Mouse (Mus musculus) forebrain, embryonic 11.5 days (tissue): ENCODE results near the gene Snrpd3. TPM values are rescaled to one million over a fixed set of nuclear protein-coding genes. Genes with fewer than 3 reads are reported as not detected.

Experiments
- ATAC-seq: fragments of 200-750 bp; cut with Nextera tagmentation; replicated peaks from 2 replicates; pipeline ENCODE4 v1.8.0; 2017; ENCODE audit warnings: moderate TSS enrichment; ENCODE audit not compliant: low FRiP score
- DNase-seq: peaks from one replicate; pipeline ENCODE4 v3.0.0-alpha.2; 2017; ENCODE audit warnings: low spot score
- H3K27ac ChIP-seq: fragments of 300-500 bp; sonication (generic); 2 replicates; pipeline ENCODE4 v1.5.1; 2014; ENCODE audit warnings: low read depth, low read length
- H3K27me3 ChIP-seq: fragments of 300-500 bp; sonication (generic); 2 replicates; pipeline ENCODE4 v1.6.1; 2014; ENCODE audit warnings: mild to moderate bottlenecking, low read length, mixed read lengths; ENCODE audit not compliant: control insufficient read depth, insufficient read depth
- H3K36me3 ChIP-seq: fragments of 300-500 bp; sonication (generic); 2 replicates; pipeline ENCODE4 v1.6.1; 2014; ENCODE audit warnings: mild to moderate bottlenecking, low read length, moderate library complexity, mixed read lengths; ENCODE audit not compliant: control insufficient read depth, insufficient read depth
- H3K4me1 ChIP-seq: fragments of 300-500 bp; sonication (generic); replicated peaks from 2 replicates; pipeline ENCODE4 v1.6.1; 2014; ENCODE audit warnings: low read length, mixed read lengths; ENCODE audit not compliant: control insufficient read depth, insufficient read depth
- H3K4me2 ChIP-seq: fragments of 300-500 bp; sonication (generic); 2 replicates; pipeline ENCODE4 v1.6.1; 2014; ENCODE audit warnings: low read depth, mild to moderate bottlenecking, low read length, moderate library complexity, mixed read lengths; ENCODE audit not compliant: severe bottlenecking
- H3K4me3 ChIP-seq: fragments of 300-500 bp; sonication (generic); 2 replicates; pipeline ENCODE4 v1.5.1; 2014; ENCODE audit warnings: low read depth, low read length
- H3K9ac ChIP-seq: fragments of 300-500 bp; sonication (generic); 2 replicates; pipeline ENCODE4 v1.6.1; 2014; ENCODE audit warnings: low read length
- H3K9me3 ChIP-seq: fragments of 300-500 bp; sonication (generic); 2 replicates; pipeline ENCODE4 v1.6.1; 2016; ENCODE audit warnings: low read length, mixed read lengths; ENCODE audit not compliant: control insufficient read depth
- WGBS: fragments of 180-500 bp; shearing (Covaris S2); extraction: QIAGEN DNeasy Blood & Tissue Kit; methylation state at CpG from one replicate; pipeline ENCODE4 v1.1.7; 2014; 5-methylcytosine and 5-hydroxymethylcytosine counted together
- polyA plus RNA-seq: library from polyadenylated mRNA; unstranded; fragments of >200 nt; fragmentation: Nextera tagmentation; extraction: Ambion mirVana; gene quantifications from 2 replicates; pipeline ENCODE4 v1.2.1, GENCODE M21; 2014

The Snrpd3 gene
- polyA plus RNA-seq, 1 experiment from 2014 or later = 261 TPM

DNA sequence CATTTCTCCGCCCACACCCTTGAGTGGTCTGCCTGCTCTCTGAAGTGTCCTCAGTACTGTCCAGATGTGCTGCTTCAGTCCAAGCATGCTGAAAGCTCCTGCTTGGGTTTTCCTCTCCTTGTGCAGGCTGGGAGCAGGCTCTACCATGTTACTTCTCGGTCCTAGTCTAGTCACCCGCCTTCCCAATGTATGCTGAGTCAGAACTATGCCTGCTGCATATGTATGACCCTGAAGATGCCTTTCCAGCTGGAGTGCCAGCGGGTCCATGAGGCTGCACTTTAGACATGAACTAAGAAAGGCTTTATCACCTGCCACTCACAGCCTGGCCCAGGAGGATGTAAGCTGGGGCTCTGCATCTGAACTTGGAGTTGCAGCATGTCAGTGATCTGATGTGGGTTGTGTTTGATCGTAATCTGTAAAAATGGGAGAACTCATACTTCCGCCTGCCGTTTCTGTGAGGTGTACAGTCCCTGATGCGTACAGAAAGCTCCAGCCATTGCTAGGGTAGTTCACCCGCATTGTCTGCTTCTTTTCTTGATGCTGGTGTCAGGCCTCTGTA is 14.3 kb downstream of the Snrpd3 start:
- 94% methylated on average over 9 of the region's 9 CpGs for WGBS
- ATAC-seq (no peak), DNase-seq (no peak)
- no peaks in the 10 kb centered on the region for H3K9me3 ChIP-seq
- H3K4me3 ChIP-seq = no peak overlapping the region
- H3K9ac ChIP-seq = no peak overlapping the region
- no peak overlapping the region for H3K27ac ChIP-seq
- no peaks in the 10 kb centered on the region for H3K27me3 ChIP-seq
- peaks cover 7% of the 10 kb centered on the region; the same call in 1 of the 2 replicates for H3K36me3 ChIP-seq
- H3K4me1 ChIP-seq = no peaks in the 10 kb centered on the region
- H3K4me2 ChIP-seq = no peak overlapping the region

DNA sequence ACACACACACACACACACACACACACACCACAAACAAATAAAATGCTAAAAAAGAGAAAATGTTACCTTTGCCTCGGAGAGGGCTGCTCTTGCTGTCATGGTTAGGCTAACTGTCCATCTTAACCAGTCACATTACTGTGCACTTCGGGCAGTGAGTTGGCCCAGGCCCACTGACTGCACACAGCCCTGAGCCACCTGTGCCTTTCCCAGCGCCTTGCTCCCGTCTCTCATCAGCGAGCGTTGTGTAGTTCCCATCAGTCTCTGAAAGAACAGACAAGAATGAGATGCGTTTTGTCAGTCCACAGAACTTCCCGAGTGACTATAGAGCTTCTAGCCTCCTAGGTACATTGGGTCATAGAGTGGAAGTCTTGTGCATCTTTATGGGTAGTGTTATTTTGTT is 16.9 kb downstream of the Snrpd3 start:
- H3K27ac ChIP-seq = no peak overlapping the region
- H3K27me3 ChIP-seq = no peaks in the 10 kb centered on the region
- DNase-seq = no peak
- WGBS = 92% methylated on average over 8 of the region's 8 CpGs
- H3K9me3 ChIP-seq = no peaks in the 10 kb centered on the region
- H3K4me3 ChIP-seq = no peak overlapping the region
- H3K36me3 ChIP-seq = peaks cover 5% of the 10 kb centered on the region; the same call in 1 of the 2 replicates
- no peak overlapping the region for H3K9ac ChIP-seq
- H3K4me1 ChIP-seq = no peaks in the 10 kb centered on the region
- ATAC-seq = no peak
- H3K4me2 ChIP-seq = no peak overlapping the region

DNA sequence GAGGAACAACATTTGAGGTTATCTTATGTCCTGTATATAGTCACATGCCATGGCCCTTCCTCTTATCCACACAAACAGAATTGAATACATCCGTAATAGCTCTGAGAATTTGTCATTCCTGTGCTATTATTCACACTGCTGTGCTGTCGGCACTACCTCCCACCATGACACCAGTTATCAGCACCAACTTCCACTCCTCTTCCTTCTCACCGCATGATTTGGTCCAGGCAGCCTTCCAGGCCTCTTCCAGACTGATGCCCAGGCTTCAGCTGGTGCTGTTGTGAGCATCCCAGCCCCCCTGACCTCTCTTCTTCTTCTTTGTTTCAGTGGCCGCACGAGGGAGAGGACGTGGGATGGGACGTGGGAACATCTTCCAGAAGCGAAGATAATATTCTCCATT is 17.6 kb downstream of the Snrpd3 start:
- H3K4me3 ChIP-seq = no peak overlapping the region
- no peaks in the 10 kb centered on the region for H3K9me3 ChIP-seq
- ATAC-seq (no peak), DNase-seq (no peak)
- H3K27me3 ChIP-seq = no peaks in the 10 kb centered on the region
- WGBS = 93% methylated on average over 8 of the region's 8 CpGs
- H3K4me2 ChIP-seq = no peak overlapping the region
- H3K36me3 ChIP-seq = peaks cover 5% of the 10 kb centered on the region; the same call in 1 of the 2 replicates
- H3K27ac ChIP-seq = no peak overlapping the region
- H3K9ac ChIP-seq = no peak overlapping the region
- no peaks in the 10 kb centered on the region for H3K4me1 ChIP-seq

DNA sequence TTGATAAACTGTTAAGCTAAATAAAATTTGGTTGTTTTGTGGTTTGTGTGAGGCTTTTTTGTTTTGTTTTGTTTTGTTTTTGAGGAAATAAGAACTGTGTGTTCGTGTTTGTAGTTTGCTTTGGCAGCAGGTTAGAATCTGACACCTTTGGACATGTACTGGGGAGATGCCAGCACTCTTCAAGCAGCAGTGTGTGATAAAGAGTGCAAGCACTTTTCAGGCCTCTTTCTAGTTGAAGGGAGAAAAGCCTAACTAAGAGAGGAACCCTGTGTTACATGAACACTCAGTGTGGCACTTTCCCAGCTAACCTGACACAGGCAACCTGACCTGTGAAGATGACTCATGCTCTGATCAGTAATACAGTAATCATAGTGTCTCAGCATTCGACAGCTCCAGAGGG is 18.1 kb downstream of the Snrpd3 start:
- H3K27ac ChIP-seq = no peak overlapping the region
- H3K9me3 ChIP-seq = no peaks in the 10 kb centered on the region
- 90% methylated on average over 2 of the region's 2 CpGs for whole genome bisulfite sequencing
- ATAC-seq (no peak), DNase-seq (no peak)
- H3K9ac ChIP-seq = no peak overlapping the region
- peaks cover 5% of the 10 kb centered on the region; the same call in 1 of the 2 replicates for H3K36me3 ChIP-seq
- H3K4me3 ChIP-seq = no peak overlapping the region
- no peak overlapping the region for H3K4me2 ChIP-seq
- no peaks in the 10 kb centered on the region for H3K27me3 ChIP-seq
- no peaks in the 10 kb centered on the region for H3K4me1 ChIP-seq

DNA sequence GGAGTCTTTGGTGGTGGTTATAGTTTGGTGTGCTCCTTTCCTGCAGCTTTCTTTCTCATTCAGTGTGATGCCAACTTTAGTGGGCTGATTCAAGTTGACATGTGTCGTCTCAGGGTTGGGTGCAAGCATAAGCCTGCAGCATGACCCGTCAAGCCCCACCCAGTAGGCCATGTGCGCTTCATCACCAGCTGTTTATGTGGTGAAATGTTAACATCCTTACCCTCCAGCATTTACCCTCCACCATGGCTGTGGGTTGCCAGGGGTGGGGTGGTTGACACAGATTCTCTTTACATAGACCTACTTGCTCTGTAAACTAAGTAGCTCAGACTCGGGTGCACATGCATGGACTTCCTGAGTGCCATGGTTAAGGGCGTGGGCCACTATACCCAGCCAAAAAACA is 18.8 kb downstream of the Snrpd3 start:
- Histone ChIP-seq H3K27ac (no peak overlapping the region), H3K9ac (no peak overlapping the region), H3K9me3 (no peaks in the 10 kb centered on the region), H3K4me1 (no peaks in the 10 kb centered on the region), H3K4me3 (no peak overlapping the region), H3K36me3 (peaks cover 5% of the 10 kb centered on the region; the same call in 1 of the 2 replicates), H3K27me3 (no peaks in the 10 kb centered on the region), H3K4me2 (no peak overlapping the region)
- DNase-seq = no peak
- ATAC-seq = no peak
- 96% methylated on average over 5 of the region's 5 CpGs for WGBS

DNA sequence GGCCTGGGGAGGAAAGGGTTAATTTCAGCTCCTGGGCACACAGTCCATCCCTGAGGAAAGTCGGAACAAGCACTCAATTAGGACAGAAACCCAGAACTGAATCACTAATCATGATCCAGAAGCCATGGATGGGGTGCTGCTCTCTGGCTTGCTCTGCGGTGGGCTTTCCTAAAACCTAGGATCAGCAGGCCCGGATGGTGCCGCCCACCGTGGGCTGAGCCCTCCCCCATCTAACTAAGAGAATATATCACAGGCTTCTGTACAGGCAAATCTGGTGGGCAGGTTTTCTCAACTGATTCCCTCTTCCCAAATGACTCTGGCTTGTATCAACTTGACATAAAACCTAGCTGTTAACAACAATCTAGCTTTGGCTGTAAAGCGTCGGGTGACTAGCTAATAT is 30.6 kb downstream of the Snrpd3 start:
- Histone ChIP-seq H3K4me2 (no peak overlapping the region), H3K36me3 (no peaks in the 10 kb centered on the region), H3K9ac (no peak overlapping the region), H3K4me1 (no peaks in the 10 kb centered on the region), H3K4me3 (no peak overlapping the region), H3K27me3 (no peaks in the 10 kb centered on the region), H3K9me3 (0 out of 2 replicates have a peak, but pooled peaks cover 2% of the 10 kb centered on the region), H3K27ac (no peak overlapping the region)
- WGBS = 74% methylated on average over 7 of the region's 7 CpGs
- ATAC-seq (no peak), DNase-seq (no peak)

DNA sequence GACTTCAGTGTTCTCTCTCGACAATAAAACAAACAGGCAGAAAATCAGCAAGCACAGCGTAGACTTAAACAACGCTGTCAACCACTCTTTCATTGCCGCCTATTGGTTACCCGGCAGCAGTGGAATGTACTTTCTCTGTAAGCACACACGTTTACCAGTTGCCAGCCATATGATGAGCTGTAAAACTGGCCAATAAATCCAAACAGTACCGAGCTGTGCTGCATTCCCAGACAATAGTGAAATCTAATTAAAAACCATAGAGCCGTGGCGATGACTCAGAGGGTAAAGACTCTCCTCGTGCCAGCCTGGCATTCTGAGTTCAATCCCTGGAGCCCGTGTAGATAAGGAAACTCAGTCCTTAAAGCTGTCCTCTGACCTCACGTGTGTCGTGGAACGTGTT is 31.1 kb downstream of the Snrpd3 start:
- no peaks in the 10 kb centered on the region for H3K4me1 ChIP-seq
- H3K36me3 ChIP-seq = no peaks in the 10 kb centered on the region
- no peak overlapping the region for H3K4me3 ChIP-seq
- 0 out of 2 replicates have a peak, but pooled peaks cover 2% of the 10 kb centered on the region for H3K9me3 ChIP-seq
- ATAC-seq = no peak
- H3K9ac ChIP-seq = no peak overlapping the region
- H3K27me3 ChIP-seq = no peaks in the 10 kb centered on the region
- no peak for DNase-seq
- no peak overlapping the region for H3K4me2 ChIP-seq
- WGBS = 82% methylated on average over 14 of the region's 14 CpGs
- H3K27ac ChIP-seq = no peak overlapping the region

DNA sequence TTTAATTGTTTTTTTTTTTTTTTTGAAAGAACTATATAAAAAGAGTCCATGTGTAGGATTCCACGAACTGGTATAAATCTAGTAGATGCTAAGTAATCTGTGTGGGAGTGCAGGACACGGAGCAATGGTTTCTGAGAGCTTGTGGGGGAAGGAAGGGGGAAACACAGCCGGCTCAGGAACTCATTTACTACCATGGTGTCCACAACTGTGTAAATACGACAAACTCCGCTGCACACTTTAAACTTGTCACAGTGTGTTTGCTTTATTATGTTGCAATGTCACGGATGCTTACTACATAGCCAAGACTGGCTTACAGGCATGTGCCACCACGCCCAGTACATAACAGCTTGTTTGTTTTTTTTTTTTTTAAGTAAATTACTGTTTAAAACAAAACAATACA is 32.5 kb downstream of the Snrpd3 start:
- 86% methylated on average over 7 of the region's 7 CpGs for WGBS
- no peak for DNase-seq
- no peak overlapping the region for H3K4me2 ChIP-seq
- no peaks in the 10 kb centered on the region for H3K27me3 ChIP-seq
- no peak overlapping the region for H3K9ac ChIP-seq
- no peak overlapping the region for H3K27ac ChIP-seq
- no peaks in the 10 kb centered on the region for H3K36me3 ChIP-seq
- no peak overlapping the region for H3K4me3 ChIP-seq
- H3K4me1 ChIP-seq = no peaks in the 10 kb centered on the region
- 0 out of 2 replicates have a peak, but pooled peaks cover 2% of the 10 kb centered on the region for H3K9me3 ChIP-seq
- ATAC-seq = no peak

DNA sequence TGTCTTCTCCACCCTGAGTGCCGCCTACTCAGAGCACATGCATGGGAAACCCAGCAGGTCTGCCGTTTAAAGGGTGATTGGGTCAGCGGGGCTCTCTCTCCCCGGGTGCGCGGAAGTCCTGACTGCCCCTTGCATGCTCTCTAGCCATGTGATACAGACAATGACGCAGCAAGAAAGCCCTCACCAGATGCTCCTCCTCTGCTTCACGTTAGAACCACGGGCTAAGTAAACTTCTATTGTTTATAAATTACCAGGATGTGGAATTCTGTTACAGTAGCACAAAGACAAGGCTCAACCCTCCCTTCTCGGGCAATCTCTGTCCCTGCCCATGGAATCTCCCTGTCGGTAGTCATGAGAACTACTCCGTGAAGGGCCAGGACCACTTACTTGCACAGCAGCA is 33.8 kb downstream of the Snrpd3 start:
- H3K4me1 ChIP-seq = no peaks in the 10 kb centered on the region; the same call in 1 of the 2 replicates
- no peak for DNase-seq
- WGBS = 67% methylated on average over 12 of the region's 12 CpGs

More for the DNA sequence above, 33.8 kb downstream of the Snrpd3 start:
- no peaks in the 10 kb centered on the region for H3K9me3 ChIP-seq
- no peak overlapping the region for H3K4me3 ChIP-seq
- H3K27ac ChIP-seq = no peak overlapping the region
- no peak overlapping the region for H3K9ac ChIP-seq
- no peaks in the 10 kb centered on the region for H3K36me3 ChIP-seq
- ATAC-seq = no peak
- H3K4me2 ChIP-seq = no peak overlapping the region
- no peaks in the 10 kb centered on the region for H3K27me3 ChIP-seq
